Mouse (Mus musculus) cerebellum, postnatal 4 days (tissue): ENCODE measurements at regions not wholly inside any gene's neighbourhood (a gene's known extent, or its start where the extent isn't known, plus 50 kb on each side); places are given as distances from the start of the nearest gene placed in this dataset.

Experiments
- DNase-seq, 2 experiments: peaks; one replicate each; pipeline ENCODE4 v3.0.0; 2022; ENCODE audit warnings: low spot score in 2 of 2, mixed read lengths in 1 of 2

GRCm38 (mm10) chr4:135034406-135034805 lies 86.0 kb upstream of the Runx3 start:
- DNase-seq, result peak in 1 of 2 experiments; percentile 50

GRCm38 (mm10) chr4:135036764-135037163 lies 83.7 kb upstream of the Runx3 start:
- DNase-seq, result no peak

GRCm38 (mm10) chr4:135039234-135039633 lies 81.2 kb upstream of the Runx3 start:
- no peak for DNase-seq

GRCm38 (mm10) chr4:135041921-135042320 lies 78.5 kb upstream of the Runx3 start:
- no peak for DNase-seq

- no peak for DNase-seq
Measured at GRCm38 (mm10) chr4:135042501-135042900, 78.0 kb upstream of the Runx3 start.

GRCm38 (mm10) chr4:135045054-135045453 lies 75.4 kb upstream of the Runx3 start:
- DNase-seq, result no peak

- no peak for DNase-seq
Measured at GRCm38 (mm10) chr4:135046619-135047018, 73.8 kb upstream of the Runx3 start.

GRCm38 (mm10) chr4:135047251-135047650 lies 73.2 kb upstream of the Runx3 start:
- DNase-seq, result no peak

- no peak for DNase-seq
Measured at GRCm38 (mm10) chr4:135047771-135048170, 72.7 kb upstream of the Runx3 start.

GRCm38 (mm10) chr4:135049924-135050323 lies 70.5 kb upstream of the Runx3 start:
- DNase-seq, result no peak

GRCm38 (mm10) chr4:135051466-135051865 lies 69.0 kb upstream of the Runx3 start:
- DNase-seq, result no peak

GRCm38 (mm10) chr4:135053585-135053984 lies 66.9 kb upstream of the Runx3 start:
- DNase-seq, result no peak

- DNase-seq, result no peak
Measured at GRCm38 (mm10) chr4:135054353-135054752, 66.1 kb upstream of the Runx3 start.

GRCm38 (mm10) chr4:135056371-135056770 lies 64.1 kb upstream of the Runx3 start:
- no peak for DNase-seq

GRCm38 (mm10) chr4:135057286-135057685 lies 63.2 kb upstream of the Runx3 start:
- no peak for DNase-seq

GRCm38 (mm10) chr4:135058895-135059294 lies 61.6 kb upstream of the Runx3 start:
- DNase-seq, result no peak

GRCm38 (mm10) chr4:135061030-135061743 lies 59.3 kb upstream of the Runx3 start:
- no peak for DNase-seq

GRCm38 (mm10) chr4:135066766-135067479 lies 53.5 kb upstream of the Runx3 start:
- peak; percentile 64 to 85 for DNase-seq

- DNase-seq, result no peak
Measured at GRCm38 (mm10) chr4:135067805-135068204, 52.6 kb upstream of the Runx3 start.

- no peak for DNase-seq
Measured at GRCm38 (mm10) chr4:135069818-135070217, 50.6 kb upstream of the Runx3 start.
